Mouse (Mus musculus): ENCODE measurements around the gene Bcl6b. TPM values are rescaled to one million over a fixed set of nuclear protein-coding genes. Genes with fewer than 3 reads are reported as not detected.
A peak's percentile ranks its signal among the peaks of the same experiment; 100 is the strongest.

Bcl6b gene
- polyA plus RNA-seq, 1 experiment from 2014 or later = 4.4 TPM

DNA sequence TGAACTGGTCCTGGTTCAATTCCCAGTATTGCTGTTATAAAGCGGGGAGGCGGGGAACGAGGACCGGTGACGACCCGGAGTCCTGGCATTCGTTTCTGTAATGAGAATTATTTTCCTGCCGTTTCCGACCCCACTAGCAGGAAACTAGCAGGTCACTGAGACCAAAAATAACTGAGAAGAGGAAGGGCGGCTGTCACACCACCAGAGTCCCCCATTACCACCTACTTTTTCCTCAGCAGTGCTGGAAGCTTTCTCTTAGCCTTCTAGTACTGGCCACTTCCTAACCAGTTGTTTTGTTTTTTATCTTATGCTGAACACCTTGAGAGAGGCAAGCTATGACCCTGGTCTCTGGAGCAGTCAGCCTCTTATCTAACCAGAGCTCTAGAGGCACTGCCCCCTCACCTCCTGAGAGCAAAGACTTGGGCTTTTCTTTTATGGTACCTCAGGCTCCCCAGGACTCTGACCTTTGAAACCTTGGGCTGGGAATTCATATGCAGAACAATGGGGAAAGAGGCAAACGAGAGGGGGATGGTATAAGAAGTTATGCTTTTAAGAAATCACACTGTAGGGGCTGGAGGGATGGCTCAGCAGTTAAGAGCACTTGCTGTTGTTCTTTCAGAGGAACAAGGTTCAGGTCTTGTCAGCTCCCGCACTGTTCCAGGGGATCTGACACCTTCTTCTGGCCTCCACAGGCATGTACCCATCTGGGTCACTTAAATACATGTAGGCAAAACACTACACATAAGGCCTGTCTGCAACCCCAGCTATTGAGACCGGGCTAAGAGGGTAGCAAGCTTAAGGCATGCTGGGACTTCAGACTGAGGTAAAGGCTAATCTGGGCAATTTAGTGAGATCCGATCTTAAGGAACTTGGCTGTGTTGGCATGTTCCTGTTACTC lies 7.7 kb downstream of the Bcl6b start:
- peak overlapping the region; percentile 94 for H3K27ac ChIP-seq (ENCODE audit: low read depth, low read length)
- peak overlapping the region; percentile 67 for H3K9ac ChIP-seq (ENCODE audit: low read depth, low read length)
- peak overlapping the region; percentile 95 for H3K4me2 ChIP-seq (replicated peaks; ENCODE audit: low read depth)
- no peak for TF ChIP-seq CTCF (IDR thresholded peaks at IDR 0.05; ENCODE audit: low read depth)
- ATAC-seq = peak; percentile 78
- H3K9me3 ChIP-seq (ENCODE audit: control insufficient read depth) = no peaks in the 10 kb centered on the region
- H3K27me3 ChIP-seq (replicated peaks; ENCODE audit: control insufficient read depth, insufficient read depth, low read length) = no peaks in the 10 kb centered on the region
- WGBS = 5% methylated on average over 14 of the region's 14 CpGs
- H3K36me3 ChIP-seq (ENCODE audit: control insufficient read depth, insufficient read depth) = 0 out of 2 replicates have a peak, but pooled peaks cover under 1% of the 10 kb centered on the region
- H3K4me1 ChIP-seq (replicated peaks; ENCODE audit: control insufficient read depth, insufficient read depth, low read length) = peaks cover 5% of the 10 kb centered on the region
- H3K4me3 ChIP-seq (ENCODE audit: low read depth, low read length) = peak overlapping the region; percentile 59

DNA sequence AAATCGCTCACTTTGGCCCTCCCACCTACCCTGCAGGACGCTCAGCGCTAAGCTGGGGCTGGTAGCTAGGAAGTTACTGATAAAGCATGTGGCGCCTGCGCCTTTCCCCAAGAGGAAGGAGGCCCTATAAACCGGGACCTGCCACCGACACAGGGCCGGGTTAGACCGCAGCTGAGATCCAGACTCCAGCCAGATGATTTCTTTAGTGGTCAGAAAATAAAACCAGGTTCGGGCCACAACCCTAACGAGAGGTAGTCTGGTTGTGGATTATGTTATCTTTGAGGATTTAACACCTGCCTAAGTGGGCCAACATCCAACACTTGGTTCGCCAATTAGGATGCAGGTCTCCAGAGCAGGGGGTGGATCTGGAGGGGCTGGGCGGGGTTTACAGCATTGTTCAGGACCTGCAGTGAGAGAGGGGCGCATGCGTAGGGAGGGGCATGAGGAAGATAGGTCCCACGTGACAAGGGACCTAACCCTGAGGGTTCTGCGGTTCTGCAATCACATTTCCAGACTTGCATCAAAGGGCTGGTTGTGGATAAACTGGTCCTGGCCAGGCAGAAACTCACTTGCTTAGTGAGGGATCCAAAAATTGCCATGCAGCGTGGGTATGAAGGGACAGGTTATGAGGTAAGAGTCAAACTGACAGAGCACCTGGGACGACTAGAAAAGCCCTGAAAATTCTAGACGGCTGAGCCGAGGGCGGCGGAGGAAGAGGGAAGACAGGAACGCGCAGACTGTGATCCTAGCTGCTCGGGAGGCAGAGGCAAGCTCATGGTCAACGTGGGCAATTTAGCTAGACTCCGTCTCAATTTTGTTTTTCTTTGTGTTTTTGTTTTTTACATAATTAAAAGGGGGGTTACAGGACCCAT lies 8.6 kb downstream of the Bcl6b start, which contains the start of gene Slc16a13:
Gene Slc16a13 (minus strand): TSS at position 334 of the 872 bp plus-strand sequence.
- WGBS = under 1% methylated on average over 28 of the region's 28 CpGs
- peaks cover 5% of the 10 kb centered on the region for H3K4me1 ChIP-seq (replicated peaks; ENCODE audit: control insufficient read depth, insufficient read depth, low read length)
- H3K36me3 ChIP-seq (ENCODE audit: control insufficient read depth, insufficient read depth) = 0 out of 2 replicates have a peak, but pooled peaks cover 4% of the 10 kb centered on the region
- peak within 1 kb of the TSS; percentile 94 for H3K27ac ChIP-seq (ENCODE audit: low read depth, low read length)
- no peak for TF ChIP-seq CTCF (IDR thresholded peaks at IDR 0.05; ENCODE audit: low read depth)
- H3K4me2 ChIP-seq (replicated peaks; ENCODE audit: low read depth) = peak within 1 kb of the TSS; percentile 95
- no peaks in the 10 kb centered on the region for H3K9me3 ChIP-seq (ENCODE audit: control insufficient read depth)
- peak; percentile 77 for ATAC-seq
- peak within 1 kb of the TSS; percentile 59 for H3K4me3 ChIP-seq (ENCODE audit: low read depth, low read length)
- H3K27me3 ChIP-seq (replicated peaks; ENCODE audit: control insufficient read depth, insufficient read depth, low read length) = no peaks in the 10 kb centered on the region
- H3K9ac ChIP-seq (ENCODE audit: low read depth, low read length) = peak within 1 kb of the TSS; percentile 67

DNA sequence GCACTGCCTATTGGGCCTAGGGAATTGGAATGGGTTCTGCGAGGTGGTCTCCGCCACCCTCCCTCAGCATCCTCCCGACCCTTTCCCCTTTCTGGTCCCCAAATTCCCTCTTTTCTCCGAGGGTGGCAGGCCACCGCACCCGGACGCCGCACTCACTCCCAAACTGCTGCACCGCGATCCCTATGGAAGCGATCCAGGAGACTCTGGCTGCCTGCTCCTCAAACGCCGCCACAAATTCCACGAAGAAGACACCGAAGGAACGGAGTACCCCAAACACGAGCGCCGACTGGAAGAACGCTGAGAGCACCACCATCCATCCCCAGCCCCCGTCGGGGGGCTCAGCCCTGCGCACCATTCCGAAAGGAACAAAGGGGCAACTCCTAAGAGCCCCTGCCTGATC lies 9.3 kb downstream of the Bcl6b start:
- Histone ChIP-seq H3K4me3 (ENCODE audit: low read depth, low read length) (peak overlapping the region; percentile 59), H3K9me3 (ENCODE audit: control insufficient read depth) (no peaks in the 10 kb centered on the region), H3K36me3 (ENCODE audit: control insufficient read depth, insufficient read depth) (peaks cover 4% of the 10 kb centered on the region; the same call in 1 of the 2 replicates), H3K4me1 (replicated peaks; ENCODE audit: control insufficient read depth, insufficient read depth, low read length) (peaks cover 5% of the 10 kb centered on the region), H3K27me3 (replicated peaks; ENCODE audit: control insufficient read depth, insufficient read depth, low read length) (peaks cover 5% of the 10 kb centered on the region), H3K27ac (ENCODE audit: low read depth, low read length) (peak overlapping the region; percentile 94), H3K9ac (ENCODE audit: low read depth, low read length) (peak overlapping the region; percentile 67), H3K4me2 (replicated peaks; ENCODE audit: low read depth) (peak overlapping the region; percentile 95)
- no peak for TF ChIP-seq CTCF (IDR thresholded peaks at IDR 0.05; ENCODE audit: low read depth)
- ATAC-seq = no peak
- under 1% methylated on average over 24 of the region's 24 CpGs for WGBS

DNA sequence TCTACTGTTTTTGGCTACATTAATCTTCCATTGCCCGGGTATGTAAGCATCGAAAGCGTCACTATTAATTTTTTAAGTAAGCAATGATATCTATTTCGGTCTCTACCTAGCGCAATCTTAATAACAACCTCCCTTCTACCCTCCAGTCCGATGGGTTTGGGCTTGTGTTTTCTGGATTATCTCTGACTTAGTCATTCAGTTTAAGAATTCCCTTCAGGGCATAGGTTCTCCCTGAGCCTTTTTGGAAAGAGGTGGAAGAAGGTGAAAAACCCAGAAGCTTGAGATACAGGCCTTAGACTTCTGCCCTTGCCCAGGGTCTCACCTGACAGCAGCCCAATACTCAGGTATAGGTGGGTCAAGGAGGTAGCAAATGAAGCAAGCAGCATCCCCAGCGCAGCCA lies 9.7 kb downstream of the Bcl6b start:
- Histone ChIP-seq H3K4me2 (replicated peaks; ENCODE audit: low read depth) (peak overlapping the region; percentile 95), H3K4me3 (ENCODE audit: low read depth, low read length) (peak overlapping the region; percentile 59), H3K9me3 (ENCODE audit: control insufficient read depth) (no peaks in the 10 kb centered on the region), H3K4me1 (replicated peaks; ENCODE audit: control insufficient read depth, insufficient read depth, low read length) (peaks cover 5% of the 10 kb centered on the region), H3K27ac (ENCODE audit: low read depth, low read length) (no peak overlapping the region), H3K27me3 (replicated peaks; ENCODE audit: control insufficient read depth, insufficient read depth, low read length) (peaks cover 7% of the 10 kb centered on the region), H3K36me3 (ENCODE audit: control insufficient read depth, insufficient read depth) (peaks cover 4% of the 10 kb centered on the region; the same call in 1 of the 2 replicates), H3K9ac (ENCODE audit: low read depth, low read length) (peak overlapping the region; percentile 67; the same call in 1 of the 2 replicates)
- 48% methylated on average over 7 of the region's 7 CpGs for WGBS
- ATAC-seq = no peak
- TF ChIP-seq CTCF (IDR thresholded peaks at IDR 0.05; ENCODE audit: low read depth) = no peak

DNA sequence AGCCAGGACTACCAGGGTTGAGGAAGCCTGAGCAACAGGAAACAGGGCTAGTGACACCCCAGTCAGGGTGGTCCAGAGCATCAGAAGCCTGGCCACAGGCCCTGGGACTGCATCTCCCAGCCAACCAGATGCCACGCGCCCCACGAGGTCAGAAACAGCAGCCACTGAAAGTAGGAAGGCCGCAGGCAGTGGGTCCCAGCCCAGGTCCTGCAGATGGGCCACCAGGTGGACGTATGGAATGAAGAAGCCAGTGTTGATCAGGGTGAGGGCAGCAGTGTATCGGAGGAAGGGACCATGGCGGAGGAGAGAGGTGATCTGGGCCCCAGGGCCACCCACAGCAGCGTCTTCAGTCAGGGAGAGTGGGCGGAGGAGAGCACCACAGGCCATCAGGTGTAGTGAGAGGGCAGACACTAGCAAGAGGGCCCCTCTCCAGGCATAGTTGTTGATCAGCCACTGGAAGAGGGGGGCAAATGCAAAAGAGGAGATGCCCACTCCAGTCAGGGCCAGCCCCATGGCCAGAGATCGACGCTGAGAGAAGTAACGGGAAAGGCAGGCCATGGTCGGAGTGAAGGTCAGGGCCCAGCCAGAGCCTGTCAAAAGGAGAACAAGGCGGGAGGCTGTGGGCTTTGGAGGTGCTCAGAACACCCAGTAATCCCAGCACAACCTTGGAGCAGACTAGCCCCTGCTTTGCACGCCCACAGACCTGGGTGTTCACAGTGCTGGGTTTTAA lies 10.7 kb downstream of the Bcl6b start:
- Histone ChIP-seq H3K4me2 (replicated peaks; ENCODE audit: low read depth) (peak overlapping the region; percentile 95), H3K27ac (ENCODE audit: low read depth, low read length) (no peak overlapping the region; the same call in 1 of the 2 replicates), H3K9ac (ENCODE audit: low read depth, low read length) (no peak overlapping the region), H3K9me3 (ENCODE audit: control insufficient read depth) (no peaks in the 10 kb centered on the region), H3K4me1 (replicated peaks; ENCODE audit: control insufficient read depth, insufficient read depth, low read length) (peaks cover 12% of the 10 kb centered on the region), H3K27me3 (replicated peaks; ENCODE audit: control insufficient read depth, insufficient read depth, low read length) (peaks cover 15% of the 10 kb centered on the region), H3K36me3 (ENCODE audit: control insufficient read depth, insufficient read depth) (peaks cover 4% of the 10 kb centered on the region; the same call in 1 of the 2 replicates), H3K4me3 (ENCODE audit: low read depth, low read length) (no peak overlapping the region)
- 74% methylated on average over 15 of the region's 15 CpGs for WGBS
- ATAC-seq = no peak
- TF ChIP-seq CTCF (IDR thresholded peaks at IDR 0.05; ENCODE audit: low read depth) = no peak
